Mouse (Mus musculus): ENCODE results near the gene Gpr39.

GRCm38 (mm10) chr1:125729731-125730536 lies 53.1 kb downstream of the Gpr39 start:
- TF ChIP-seq POLR2A (IDR thresholded peaks at IDR 0.05; ENCODE audit: extremely low read depth, insufficient read depth, low read length) = no peak
- peak; percentile 21; the same call in 1 of the 2 replicates for TF ChIP-seq CTCF (IDR thresholded peaks at IDR 0.05; ENCODE audit: extremely low read depth, insufficient read depth, low read length)

Measured in cortical plate, adult 2 months (tissue).